Mouse (Mus musculus) adrenal gland, postnatal 14 days (tissue): Measurements from ENCODE around the gene Ramp1. TPM values are rescaled to one million over a fixed set of nuclear protein-coding genes. Genes with fewer than 3 reads are reported as not detected.

ENCODE experiments used
- DNase-seq: peaks from one replicate; pipeline ENCODE4 v3.0.0; 2021; ENCODE audit warnings: mixed read lengths
- long read RNA-seq, 2 experiments: library from polyadenylated mRNA; stranded (forward); transcript quantifications; one replicate each; pipeline ENCODE4 v2.0.0; 2021
- total RNA-seq: library from RNA; stranded (reverse); gene quantifications from 2 replicates; pipeline ENCODE4 v1.2.3, GENCODE M21; 2021

Gene Ramp1
- 8.0 and 9.5 TPM in 2 replicates for total RNA-seq
- long read RNA-seq, experiment 1, transcript Ramp1-201 (3 exons, 2,325 nt) = major isoform, 23 of 27 reads
- long read RNA-seq, experiment 1, partial matches to known transcripts = 0 of 27 reads
- long read RNA-seq, experiment 1, other reads (novel, unspliced or antisense) = 4 of 27 reads
- long read RNA-seq, experiment 2, transcript Ramp1-201 (3 exons, 2,325 nt) = major isoform, 22 of 29 reads
- long read RNA-seq, experiment 2, partial matches to known transcripts = 6 of 29 reads
- long read RNA-seq, experiment 2, other reads (novel, unspliced or antisense) = 1 of 29 reads

GRCm38 (mm10) chr1:91179533-91180173 is at the start of gene Ramp1:
Ramp1 (plus strand) TSS chr1:91179822.
- DNase-seq = peak; percentile 65

GRCm38 (mm10) chr1:91137036-91137435 is 42.6 kb upstream of the Ramp1 start:
- DNase-seq = no peak

GRCm38 (mm10) chr1:91144813-91145212 is 34.8 kb upstream of the Ramp1 start, which contains the start of gene Rbm44:
Rbm44 (plus strand) TSS chr1:91145089.
- DNase-seq = no peak

DNA sequence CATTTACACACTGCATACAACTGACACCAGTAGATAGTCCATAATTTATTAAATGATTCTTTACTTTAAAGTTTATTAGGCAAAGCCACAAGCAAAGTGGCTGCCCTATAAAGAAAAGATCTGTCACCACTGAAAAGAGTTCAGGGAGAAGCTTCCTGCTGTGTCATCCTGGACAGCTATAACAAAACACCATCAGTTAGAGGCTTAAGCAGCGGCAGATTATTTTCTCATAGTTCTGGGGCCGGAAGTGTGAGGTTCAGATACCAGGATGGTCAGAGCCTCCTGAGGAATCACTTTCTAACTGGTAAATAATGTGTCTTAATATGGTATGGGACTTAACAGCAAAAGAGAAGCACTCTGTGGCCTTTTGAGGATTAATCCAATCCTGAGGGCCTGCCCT is 28.1 kb upstream of the Ramp1 start:
- no peak for DNase-seq

- no peak for DNase-seq
Observed at GRCm38 (mm10) chr1:91166798-91167197, 12.8 kb upstream of the Ramp1 start.

- no peak for DNase-seq
Observed at GRCm38 (mm10) chr1:91169157-91169556, 10.5 kb upstream of the Ramp1 start.

GRCm38 (mm10) chr1:91174796-91175195 is 4.8 kb upstream of the Ramp1 start:
- DNase-seq = no peak

- DNase-seq = no peak
Observed at GRCm38 (mm10) chr1:91176026-91176425, 3.6 kb upstream of the Ramp1 start.

DNA sequence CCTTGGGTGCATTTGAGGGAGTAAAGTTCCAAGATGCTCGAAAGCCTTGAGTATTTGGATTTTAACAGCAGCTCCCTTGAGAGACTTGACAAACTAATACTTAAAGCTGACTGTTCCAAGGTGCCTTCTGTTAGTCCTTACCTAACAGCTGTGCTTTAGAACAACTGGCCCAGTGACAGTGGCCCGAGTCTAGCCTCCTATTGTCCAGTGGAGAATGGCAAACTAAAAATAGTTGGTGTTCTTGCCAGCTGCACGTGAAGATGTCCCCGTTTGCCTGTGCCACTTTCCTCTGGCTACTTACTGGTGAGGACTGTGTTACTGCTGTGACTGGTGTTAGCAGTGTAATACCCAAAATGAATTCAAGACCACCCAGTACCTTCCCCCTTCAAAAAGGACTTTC is 2.8 kb upstream of the Ramp1 start:
- DNase-seq = no peak

DNA sequence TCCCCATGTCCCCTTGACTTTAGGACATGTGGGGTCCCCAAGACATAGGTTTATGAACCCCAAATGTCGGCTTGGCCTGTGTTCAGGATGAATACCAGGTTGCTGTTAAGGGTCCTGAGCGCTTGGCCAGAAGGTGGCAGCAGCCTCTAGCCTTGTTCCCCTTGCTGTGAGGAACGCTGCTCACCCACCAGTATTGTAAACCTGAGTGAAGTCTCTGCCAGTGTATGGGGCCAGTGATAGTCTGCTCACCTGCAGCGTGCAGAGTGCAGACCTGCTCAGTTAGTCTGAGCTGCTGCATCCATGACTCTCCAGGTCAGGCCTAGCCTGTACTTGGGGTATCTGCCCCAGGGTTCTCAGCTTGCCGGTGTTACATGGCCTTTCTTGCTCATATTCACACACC is 536 bp upstream of the Ramp1 start:
- peak; percentile 76 for DNase-seq

DNA sequence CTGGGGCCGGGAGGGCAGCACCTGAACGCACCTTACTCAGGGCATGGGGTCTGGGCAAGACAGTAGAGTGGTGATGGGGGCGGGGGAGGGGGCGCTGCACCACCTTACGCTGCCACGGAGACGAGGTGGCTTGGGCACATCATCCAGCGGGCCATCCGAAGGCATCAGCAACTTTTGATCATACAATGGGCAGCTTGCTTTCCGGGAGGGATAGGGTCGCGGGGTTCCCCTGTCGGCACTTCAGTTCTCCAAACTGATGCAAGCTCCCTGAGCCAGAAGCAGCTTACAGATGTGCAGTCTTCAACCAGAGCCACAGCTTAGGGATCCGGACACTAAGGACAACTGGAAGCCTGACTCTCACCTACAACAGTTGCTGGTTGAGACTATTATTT is 548 bp downstream of the Ramp1 start:
- no peak for DNase-seq

- no peak for DNase-seq
Observed at GRCm38 (mm10) chr1:91180723-91181122, 1.1 kb downstream of the Ramp1 start.

- DNase-seq = no peak
Observed at GRCm38 (mm10) chr1:91181261-91181660, 1.6 kb downstream of the Ramp1 start.

DNA sequence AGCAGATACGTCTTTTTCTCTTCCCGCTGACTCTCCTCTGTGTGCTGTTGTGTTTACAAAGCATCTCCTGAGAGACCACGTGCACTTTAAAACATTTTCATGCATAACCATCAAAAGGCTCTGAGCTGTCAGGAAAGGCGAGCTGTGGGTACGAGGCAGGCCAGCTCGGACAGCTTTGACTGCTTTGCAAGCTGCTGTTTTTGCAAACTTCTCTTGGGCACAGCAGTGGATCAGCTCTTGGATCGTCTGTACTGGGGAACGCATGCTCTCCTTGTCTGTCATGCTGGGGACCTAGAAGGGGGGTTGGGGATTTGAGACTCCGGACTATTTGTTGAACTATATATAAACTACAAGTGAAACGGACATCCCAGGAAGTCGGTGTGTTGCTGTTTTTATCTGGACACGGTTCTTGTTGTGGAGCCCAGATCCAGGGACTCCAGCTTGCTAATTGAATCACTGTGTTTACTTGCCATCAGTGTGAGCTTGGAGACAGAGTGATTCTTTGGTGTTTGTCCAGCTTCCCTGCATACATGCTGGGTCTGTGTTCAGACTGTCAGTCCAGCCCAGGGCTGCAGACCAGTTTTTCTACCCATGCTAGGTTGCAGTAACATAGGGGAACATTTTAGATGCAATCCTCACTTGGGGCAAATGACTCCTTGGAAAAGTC is 2.3 kb downstream of the Ramp1 start:
- DNase-seq = no peak

DNA sequence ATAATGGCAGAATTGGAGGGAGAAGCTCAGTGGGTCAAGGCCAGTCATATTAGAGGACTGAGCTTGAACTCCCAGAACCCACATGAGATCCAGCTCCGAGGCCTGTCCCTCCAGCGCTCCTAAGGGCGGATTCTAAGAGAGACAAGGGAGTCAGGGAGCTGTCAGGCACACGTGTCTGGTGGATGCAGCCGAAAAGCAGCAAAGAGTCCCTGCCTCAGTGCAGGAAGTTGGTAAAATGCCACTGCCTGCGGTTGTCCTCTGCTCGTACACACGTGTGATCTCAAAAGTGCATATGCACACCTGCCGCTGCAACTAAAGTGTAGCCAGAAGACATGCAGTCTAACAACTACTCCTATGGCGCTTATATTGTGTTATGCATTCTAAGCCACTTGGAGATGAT is 3.7 kb downstream of the Ramp1 start:
- DNase-seq = no peak

DNA sequence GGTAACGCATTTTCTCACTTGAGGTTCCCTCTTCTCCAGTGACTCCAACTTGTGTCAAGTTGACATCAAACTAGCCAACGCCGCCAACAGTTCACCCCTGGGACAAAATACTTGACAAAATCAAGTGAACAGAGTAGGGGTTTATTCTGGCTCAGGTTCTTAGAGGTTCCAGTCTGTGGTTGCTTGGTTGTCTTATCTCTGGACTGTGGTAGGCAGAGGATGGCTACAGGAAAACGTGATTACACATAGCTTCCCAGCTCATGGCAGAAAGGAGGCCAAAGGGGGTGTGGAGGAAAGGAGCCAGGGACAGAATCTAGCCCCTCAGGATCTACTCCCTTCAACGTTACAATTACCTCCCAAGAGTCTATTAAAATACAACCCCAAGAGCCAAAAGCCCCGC is 7.1 kb downstream of the Ramp1 start:
- DNase-seq = no peak

- DNase-seq = no peak
Observed at GRCm38 (mm10) chr1:91187315-91187714, 7.7 kb downstream of the Ramp1 start.

DNA sequence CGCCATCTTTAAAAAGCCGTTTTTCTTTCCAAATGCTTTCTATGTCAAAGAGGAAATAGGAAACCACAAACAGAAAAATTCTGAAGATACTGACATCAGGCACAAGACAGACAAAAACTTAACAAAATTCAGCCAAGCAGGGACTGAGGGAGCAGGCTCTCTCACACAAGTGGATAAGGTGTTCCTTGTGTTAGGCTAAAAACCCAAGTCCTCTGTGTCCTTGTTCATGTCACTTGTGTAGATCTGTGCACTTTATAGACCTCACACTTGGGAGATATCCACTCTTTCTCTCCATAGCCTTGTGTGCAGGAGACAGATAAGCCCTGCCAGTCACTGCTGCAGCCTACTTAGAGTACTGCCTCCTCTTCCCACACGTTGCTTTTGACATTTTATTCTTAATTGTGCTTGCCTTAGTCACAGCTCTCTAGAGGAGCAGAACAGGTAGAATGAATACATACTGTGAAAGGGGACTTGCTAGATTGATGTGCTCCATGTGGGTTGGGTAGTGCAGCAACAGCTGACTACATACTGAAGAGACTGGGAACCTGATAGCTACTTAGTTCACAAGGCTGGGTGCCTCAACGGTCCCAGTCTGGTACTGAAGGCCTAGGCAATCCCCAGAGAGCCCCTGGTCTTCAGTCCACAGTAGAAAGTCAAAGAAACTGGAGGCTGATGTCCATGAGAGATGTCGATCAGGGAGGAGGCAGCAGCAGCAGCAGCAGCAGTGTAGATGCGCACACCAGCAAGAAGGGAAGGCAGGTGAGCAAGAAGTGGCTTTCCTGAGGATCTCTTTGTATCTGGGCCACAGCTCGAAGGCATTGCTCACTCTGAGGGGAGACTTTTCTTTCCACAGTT is 8.4 kb downstream of the Ramp1 start:
- DNase-seq = no peak

DNA sequence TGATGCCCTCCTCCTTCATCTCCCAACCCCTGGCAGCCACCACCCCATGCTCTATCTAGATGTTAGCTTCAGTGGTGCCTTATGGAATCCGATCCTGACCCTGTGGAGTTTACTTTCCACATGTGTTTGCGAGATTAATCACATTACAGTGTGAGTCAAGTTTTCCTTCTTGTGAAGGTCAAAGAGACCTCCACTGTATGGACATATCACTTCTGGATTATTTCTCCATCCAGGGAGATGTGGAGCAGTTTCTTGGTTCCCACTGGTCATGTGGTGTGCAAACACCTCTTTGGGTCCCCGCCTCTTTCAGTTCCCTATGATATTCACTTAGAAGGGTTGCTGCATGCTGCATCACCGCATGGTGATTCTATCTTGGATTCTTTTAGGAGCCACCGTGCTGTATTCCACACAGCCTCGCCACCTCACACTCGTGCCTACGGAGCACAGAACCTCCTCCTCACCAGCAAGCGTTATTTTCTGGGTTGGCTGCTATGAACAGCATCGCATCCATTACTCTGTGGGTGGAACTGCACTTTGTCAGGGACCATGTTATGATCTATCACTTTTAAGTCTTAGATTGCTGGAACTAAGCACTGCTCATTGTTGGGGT is 9.3 kb downstream of the Ramp1 start:
- no peak for DNase-seq

DNA sequence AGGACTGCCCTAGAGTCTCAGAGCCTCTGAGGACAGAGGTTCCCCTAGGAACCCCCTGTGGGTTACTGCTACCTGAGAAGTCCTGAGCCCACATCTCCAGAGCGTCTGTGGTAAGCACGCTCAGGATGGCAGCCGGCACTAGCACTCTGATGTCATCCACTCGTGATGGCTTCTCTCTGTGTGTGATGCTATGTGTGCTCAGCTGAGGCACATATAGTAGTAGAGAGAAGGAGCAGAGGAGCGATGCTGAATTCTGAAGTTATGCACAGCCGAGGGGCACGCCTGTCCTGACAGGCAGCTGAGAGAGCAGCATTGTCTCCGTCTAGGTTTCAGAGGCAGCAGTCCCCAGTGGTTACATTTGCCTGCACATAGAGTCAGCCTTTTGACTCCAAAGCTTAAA is 12.6 kb downstream of the Ramp1 start:
- no peak for DNase-seq

GRCm38 (mm10) chr1:91193242-91193641 is 13.6 kb downstream of the Ramp1 start:
- DNase-seq = no peak

GRCm38 (mm10) chr1:91193680-91194079 is 14.1 kb downstream of the Ramp1 start:
- no peak for DNase-seq
